Mouse (Mus musculus): ENCODE measurements around the gene Cacna1a. TPM values are rescaled to one million over a fixed set of nuclear protein-coding genes. Genes with fewer than 3 reads are reported as not detected.

The Cacna1a gene
- total RNA-seq, 2 experiments from 2014 or later: 3.9 to 9.6 TPM

DNA sequence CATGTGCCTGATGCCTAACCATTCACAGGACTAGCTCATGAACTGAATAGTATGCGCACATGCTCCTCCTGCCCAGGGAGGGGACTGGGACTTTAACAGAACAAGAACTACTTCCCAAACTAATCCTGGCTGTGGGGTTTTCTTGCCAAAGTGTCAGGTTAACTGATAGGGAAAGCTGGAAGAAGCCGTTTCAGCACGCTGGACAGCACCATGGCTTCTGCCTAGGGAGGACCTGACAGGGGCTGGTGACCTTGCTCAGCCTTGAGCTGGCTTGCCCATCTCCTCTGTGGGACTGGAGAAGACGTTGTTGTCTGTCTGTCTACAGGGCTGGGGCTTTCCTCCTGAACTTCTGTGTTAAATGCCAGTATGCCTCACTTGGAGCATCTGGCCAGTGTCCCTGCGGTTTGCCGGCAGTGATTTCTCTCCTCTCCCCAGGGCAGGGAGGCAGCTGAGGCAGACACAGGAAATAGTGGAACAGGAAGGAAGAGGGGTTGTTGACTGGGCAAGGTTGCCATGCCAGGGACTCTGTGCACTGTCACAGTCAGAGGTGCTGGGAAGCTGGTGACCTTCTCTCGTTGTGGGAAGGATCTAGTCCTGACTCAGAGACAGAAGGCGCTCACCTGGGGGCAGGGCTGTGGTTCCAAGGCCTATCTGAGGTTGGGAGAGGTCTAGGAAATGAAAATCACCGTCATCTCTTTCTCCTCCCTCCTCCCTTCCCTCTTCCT lies 83.2 kb downstream of the Cacna1a start:
- DNase-seq (ENCODE audit: low spot score in 2 of 2): peak; percentile 55

DNA sequence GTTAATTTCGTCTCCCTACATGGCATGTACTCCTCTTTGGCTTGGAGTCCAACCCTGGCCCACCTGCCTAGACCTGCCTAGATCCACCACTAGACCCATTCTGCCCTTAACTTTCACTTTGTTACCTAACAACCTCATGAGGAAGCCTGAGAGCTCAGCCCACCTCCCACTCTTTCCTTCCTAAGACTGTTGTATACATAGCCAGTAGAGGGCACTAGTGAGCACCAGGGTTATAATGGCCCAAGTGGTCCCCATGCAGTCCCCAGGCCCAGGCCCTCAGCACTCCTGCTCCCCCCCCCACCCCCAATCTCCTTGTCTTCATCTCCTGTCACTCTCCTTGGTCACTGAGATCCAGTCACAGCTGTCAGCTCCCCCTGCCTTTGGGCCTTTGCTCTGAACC lies 86.2 kb downstream of the Cacna1a start:
- DNase-seq (ENCODE audit: low spot score in 2 of 2): no peak

DNA sequence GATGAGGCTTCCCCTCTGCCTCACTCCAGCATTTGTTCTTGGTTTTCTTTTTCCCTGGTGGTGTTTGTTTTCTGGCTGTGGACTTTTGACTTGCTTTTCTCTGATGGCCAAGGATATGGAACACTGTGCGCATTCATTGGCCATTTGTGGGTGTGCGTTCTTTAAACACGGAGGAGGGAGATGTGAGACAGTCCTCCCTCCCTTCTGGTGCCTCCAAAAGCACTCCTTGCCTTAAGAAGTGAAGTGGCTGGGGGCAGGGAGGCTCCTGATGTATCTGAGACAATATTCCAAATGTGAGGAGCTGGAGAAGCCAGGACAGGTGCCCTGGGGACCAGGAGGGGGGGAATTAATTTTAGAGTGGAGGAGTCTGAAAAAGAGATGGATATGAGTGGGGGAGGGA lies 89.1 kb downstream of the Cacna1a start:
- no peak for DNase-seq (ENCODE audit: low spot score in 2 of 2)

DNA sequence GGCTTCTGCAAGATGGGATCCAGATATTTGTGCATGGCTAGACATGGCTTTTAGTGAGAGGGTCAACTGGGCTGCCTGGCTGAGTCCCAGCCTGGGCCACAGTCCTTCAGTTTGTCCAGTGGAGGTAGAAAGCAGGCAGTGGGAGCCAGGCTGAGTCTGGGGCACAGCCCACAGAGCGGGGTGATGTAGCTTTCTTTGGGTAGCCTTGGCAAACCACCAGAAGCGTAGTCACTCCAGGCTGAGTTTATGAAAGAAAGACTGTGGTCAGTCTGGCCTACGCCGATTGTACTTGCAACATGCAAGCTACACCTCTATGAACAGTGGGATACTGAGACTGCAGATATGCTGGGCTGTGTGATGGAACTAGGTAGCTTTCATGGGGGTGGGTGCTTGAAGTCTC lies 94.8 kb downstream of the Cacna1a start:
- no peak for DNase-seq (ENCODE audit: low spot score in 2 of 2)

DNA sequence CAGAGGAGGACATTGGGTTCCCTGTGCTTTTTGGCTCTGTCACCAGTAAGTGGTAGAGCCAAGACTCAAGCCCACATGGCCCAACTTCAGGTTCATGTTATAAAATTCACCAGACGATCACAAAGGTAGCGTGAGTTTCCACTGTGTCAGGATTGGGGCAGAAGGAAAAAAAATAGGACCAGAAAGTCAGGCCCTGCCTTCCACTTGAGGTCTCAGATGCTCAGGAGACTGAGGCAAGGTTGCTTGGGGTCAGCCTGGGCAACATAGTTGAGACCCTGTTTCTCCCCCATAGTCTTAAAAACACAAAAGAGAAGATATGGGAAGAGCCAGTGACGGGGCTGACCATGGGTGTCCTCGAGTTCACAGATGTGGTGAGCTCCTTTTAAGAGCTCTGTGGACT lies 97.1 kb downstream of the Cacna1a start:
- DNase-seq (ENCODE audit: low spot score in 2 of 2): no peak

DNA sequence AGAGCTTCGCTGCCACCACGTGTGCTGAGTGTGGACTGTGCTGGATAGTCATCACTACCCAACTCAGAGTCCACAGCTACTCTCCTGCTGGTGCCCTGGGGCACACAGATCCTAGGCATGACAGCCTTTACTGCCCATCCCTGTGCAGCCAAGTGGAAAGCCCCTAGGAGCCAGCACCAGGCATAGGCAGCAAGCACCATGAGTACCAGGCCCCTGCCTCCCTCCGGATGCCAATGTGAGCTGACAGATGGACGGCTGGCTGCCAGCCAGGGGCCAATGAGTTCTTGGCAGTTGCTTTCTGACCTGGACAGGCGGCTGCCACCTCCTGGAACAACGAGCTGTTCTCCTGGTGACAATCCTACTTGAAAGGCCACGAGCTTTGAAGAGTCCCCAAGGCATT lies 97.6 kb downstream of the Cacna1a start:
- no peak for DNase-seq (ENCODE audit: low spot score in 2 of 2)

DNA sequence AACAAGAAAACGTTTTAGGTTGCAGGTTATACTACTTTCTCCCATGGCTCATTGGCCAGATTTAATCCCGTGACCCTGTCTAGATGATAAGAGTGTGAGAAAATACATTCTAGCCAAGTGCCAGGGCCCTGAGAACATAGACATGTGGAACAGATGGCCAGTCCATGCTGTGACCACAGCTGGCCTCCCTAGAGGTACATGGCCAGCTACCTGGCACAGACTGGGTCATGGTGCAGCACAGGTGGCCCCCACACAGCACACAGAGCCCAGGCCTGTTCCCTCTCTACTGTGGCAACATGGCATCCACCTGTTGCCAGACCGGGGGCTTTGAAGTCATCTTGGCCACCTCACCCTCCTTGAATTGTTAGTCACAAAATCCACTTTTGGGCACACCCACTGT lies 101.0 kb downstream of the Cacna1a start:
- no peak for DNase-seq (ENCODE audit: low spot score in 2 of 2)

DNA sequence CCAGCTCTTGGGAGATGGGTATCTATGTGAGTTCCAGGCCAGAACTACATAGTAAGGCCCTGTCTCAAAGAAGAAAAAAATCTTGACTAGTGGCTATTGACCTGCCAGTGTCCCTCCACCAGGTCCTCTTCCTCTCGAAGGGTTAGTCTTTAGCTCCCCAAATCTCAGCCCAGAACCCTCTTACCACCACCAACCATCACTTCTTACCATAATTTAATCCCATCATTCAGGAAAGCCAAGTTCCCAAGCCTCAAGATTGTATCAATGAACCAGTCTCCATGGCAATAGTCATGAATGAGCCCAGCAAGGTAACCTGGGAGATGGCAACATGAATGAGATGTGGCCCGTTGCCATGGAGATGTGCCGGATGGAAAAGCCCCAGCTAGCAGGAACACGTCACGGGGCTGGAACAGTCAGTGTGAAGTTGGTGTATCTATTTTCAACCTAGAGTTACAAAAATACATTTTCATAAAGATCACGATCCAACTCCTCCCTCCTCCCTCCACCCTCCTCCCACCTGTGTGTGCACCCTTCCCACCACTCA lies 106.4 kb downstream of the Cacna1a start:
- no peak for DNase-seq (ENCODE audit: low spot score in 2 of 2)

DNA sequence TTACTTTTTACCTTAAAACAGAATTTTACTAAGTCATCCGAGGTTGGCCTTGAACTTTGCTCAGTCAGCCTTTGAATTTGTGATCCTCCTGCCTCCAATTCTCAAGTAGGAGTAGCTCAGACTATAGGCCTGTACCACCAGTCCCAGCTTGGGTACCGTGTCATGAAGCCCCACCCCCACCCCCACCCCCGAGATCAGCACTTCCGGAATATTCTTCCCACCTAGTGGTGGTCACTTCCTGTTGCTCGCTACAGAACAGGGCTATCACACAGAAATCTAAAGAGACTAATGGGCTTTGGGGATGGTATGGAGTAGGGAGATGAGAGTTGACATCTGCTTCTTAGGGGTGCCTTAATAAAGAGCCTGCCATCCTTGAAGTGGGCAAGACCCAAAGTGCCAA lies 112.9 kb downstream of the Cacna1a start:
- DNase-seq (ENCODE audit: low spot score in 2 of 2): peak in 1 of 2 experiments; percentile 4

DNA sequence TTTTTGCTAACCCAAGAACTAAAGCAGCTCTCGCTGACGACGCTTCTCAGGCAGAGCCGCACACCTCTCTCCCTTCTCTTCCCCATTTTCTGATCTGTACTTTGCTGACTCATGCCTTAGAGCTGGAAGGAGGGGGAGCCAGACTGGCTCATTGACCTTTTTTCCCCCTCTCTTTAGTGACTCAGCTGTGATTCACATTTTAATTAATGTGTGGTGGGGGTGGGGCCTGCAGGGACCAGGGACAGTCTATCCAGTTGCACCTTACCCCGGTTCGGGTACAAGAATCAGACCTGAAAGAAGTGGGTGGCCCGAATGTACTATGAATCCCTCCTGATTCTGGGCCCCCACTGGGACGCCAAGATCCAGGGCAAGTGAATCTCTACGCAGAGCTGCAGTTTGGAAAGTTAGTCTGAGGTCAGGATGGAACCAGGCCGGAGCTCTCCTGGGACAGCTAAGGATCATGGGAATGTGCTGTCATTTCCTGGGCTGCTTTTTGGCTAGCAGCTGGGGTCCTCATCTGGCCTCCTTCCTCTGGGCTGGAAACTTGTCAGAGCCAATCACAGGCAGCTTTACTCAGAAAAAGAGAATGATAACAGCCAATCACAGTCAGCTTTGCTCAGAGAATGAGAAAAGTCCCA lies 113.5 kb downstream of the Cacna1a start:
- DNase-seq (ENCODE audit: low spot score in 2 of 2): peak; percentile 37 to 57

DNA sequence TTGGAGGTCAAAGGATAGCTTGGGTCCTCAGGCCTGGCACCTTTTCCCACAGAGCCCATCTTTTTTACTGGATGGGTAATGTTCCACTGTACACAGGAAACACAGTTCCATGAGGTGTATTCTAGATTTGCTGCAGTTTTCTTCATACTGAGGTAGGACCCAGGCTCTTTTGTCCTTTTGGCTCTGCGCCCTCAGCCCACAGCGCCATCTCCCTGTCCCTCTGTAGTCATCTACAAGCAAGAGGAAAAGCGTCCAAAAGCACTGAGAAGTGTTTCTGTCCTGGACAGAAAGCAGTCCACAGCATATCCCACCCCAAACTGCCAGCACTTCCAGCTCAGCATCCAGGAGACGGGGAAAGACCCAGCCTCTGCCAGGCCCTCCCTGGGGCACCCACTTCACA lies 114.4 kb downstream of the Cacna1a start:
- DNase-seq (ENCODE audit: low spot score in 2 of 2): no peak

DNA sequence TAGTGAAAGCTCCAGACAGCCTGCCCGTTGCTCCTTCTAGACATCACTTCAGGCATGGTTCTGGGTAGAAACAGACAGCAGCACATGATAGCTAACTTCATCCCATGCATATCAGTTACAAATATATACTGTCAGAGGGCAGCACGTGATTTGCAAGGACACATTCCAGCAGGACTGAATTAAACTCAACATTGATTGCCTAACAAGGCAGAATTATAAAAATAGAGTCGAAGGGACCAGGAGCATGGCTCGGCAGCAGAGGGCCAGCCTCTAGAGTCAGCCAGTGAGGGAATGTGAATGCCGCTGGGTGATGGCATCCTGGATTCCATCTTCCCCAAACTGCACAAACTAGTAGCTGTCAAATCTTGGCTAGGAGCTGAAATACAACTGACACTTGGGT lies 119.0 kb downstream of the Cacna1a start:
- DNase-seq (ENCODE audit: low spot score in 2 of 2): no peak

DNA sequence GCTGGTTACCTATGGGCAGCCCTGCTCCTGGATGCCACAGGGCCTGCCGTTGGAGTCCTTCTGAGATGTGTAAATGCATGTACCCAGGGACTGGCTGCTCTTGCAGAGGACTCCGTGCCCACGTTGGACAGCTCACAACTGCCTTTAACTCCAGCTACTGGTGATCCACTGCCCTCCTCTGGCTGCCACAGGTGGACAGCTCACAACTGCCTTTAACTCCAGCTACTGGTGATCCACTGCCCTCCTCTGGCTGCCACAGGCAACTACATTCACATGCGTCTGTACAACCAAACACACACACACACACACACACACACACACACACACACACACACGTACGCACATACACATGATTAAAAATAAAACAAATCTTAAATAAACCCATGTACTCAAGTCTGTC lies 121.5 kb downstream of the Cacna1a start:
- DNase-seq (ENCODE audit: low spot score in 2 of 2): peak in 1 of 2 experiments; percentile 8

DNA sequence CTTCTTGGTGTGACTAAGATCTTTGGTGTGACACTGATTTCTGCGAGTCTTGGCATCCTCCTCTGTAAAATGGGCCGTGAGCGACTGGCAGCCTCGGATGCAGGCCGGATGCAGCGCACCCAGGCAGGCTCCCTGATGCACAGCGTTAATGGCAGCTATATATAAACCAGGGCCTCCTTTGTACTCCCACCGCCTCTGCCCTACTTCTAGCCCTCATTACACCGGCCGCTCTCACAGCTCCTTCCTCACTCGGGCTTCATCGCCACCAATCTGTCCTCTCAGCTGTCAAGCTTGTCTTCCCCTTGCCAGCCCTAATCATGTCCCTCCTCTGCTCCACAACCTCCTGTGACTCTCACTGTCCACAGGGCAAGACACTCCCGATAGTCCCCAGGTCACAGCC lies 123.4 kb downstream of the Cacna1a start:
- no peak for DNase-seq (ENCODE audit: low spot score in 2 of 2)

DNA sequence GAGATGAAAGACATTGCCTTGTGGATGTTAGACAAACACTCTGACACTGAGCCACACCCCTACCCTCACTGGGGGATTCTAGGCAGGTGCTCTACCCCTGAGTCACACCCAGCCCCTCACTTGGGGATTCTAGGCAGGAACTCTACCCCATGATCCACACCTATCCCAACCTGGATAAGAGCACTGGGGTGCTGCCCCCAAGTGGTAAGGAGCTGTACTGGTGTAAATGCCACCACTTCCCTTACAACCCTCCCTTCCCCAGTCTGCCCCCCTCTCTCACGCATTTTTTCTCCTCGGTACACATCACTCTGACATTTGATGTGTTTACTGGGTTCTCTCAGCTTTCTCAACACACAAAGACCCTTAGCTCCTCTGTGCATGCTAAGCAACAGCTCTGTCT lies 125.5 kb downstream of the Cacna1a start:
- peak; percentile 18 to 39 for DNase-seq (ENCODE audit: low spot score in 2 of 2)

DNA sequence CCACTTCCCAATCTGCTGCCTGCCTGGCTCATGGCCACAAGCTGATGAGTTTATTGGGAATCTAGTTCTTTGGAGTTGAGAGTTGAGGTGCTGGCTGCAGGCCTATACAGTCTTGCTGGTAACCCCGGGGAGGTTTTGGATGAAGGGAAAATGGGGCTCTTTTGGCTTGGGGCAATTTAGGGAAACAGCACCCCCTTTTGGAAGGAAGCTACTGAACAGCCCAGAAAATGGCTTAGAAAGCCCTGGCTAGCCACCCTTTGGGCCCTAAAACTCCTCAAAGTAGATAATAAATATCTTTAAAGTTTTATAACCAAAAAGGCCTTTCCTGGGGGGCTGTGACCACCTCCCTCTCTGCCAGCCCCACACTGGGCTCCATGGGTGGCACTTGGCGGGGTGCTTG lies 129.9 kb downstream of the Cacna1a start:
- no peak for DNase-seq (ENCODE audit: low spot score in 2 of 2)

DNA sequence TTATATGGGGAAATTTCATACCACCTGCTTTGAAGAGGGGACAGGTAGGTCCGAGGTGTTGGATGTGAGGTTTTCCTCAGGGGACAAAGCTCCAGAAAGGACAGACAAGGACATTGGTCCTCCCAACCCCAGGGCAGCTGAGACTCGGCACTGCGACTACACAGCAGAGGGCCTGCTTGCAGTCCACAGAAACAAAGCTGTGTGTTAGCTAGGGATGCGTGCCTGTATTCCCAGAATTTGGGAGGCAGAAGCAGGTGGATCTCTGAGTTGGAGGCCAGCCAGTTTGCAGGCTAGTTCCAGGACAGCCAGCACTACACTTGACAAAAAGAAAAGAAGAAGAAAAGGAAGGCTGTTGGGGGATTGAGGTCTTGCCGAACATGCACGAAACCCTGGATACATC lies 130.5 kb downstream of the Cacna1a start:
- no peak for DNase-seq (ENCODE audit: low spot score in 2 of 2)

DNA sequence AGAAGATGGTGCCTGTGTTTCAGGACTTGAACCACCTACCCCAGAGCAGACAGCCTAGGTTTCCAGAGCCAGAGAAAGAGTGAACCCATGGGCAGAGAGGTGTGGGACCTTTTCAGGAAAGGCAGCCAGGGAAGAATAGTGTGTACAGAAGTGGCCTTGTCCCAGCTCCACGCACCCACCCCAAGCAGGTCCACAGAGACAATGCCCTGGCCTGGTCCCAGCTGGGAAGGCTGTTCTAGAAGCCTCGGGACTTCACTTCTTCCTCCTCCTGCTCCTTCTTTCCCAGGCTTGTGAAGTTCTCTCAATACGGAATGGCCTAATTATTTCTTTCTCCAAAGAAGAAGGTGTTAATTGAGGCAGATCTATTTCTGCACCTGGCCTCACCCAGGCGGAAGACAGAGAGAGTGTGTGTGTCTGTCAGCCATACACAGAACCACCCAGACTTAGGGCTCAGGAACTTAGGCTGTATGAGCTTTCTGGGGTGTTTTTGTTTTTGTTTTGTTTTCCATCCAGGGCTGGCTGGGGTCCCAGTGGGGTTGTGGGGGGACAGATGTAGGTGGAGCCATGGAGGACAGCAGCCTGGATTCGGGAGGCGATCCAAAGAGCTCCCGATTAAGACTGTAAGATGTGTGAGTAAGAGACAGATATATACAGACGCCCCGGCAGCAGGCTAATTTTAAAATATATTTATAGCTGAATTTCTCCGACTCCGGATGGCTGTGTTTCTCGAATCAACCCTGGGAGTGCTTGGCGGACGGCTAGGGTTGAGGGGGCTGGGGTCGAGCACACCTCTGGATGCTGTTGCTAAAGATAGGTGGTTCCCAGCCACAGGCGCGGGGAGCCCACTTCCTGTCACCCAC lies 131.8 kb downstream of the Cacna1a start:
- DNase-seq (ENCODE audit: low spot score in 2 of 2): no peak

DNA sequence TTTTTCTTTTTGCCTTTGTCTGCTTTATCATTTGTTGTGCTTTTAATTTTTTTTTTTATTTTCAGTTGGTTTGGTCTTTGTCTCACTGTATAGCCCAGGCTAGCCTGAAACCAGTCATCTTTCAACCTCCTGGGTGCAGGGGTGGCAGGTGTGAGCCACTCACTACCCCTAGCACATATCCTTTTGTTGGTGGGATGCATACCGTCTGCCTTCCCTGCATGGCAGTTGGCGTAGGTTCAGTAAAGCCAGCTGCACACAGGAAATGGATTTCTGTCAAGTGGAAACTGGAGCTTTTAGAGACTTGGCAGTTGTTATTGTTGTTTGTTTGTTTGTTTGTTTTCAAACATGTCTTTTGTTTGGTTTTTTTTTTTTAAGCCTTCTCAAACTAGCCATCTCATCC lies 132.8 kb downstream of the Cacna1a start:
- DNase-seq (ENCODE audit: low spot score in 2 of 2): no peak

DNA sequence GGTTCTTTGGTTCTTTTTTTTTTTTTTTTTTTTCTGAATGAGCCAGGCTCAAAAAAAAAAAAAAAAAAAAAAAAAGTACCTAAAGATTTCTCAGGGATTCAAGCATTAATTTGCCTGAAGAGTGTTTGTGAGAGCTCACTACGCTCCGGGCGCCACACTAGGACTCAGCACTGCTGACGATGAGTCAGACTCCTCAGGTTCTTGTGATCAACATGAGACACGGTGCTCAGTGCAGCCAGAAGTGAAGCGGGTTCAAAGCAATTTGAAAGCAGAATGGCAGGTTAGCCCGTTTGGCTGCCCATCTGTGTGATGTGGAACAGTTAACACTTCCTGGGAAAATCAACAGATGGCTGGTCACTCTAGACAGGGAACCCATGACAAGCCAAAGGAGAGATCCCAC lies 139.8 kb downstream of the Cacna1a start:
- no peak for DNase-seq (ENCODE audit: low spot score in 2 of 2)

DNA sequence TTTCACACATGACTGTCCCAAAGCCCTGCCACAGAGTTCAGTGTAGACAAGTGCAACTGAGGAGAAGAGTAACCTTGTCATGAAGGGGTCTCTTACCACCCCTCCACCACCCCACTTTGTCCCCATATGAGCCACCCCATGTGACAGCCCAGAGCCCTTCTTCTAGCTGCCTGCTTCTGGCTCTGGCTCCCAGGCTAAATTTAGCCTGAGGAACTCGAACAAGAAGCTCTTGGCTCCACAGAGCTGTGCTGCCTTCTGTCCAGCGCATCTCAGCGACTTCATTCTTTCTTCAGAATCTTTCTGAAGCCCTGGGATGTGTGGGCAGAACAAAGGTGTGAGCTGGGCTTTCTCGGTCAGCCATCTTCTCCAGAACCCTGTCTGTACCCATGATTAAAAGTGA lies 141.3 kb downstream of the Cacna1a start:
- no peak for DNase-seq (ENCODE audit: low spot score in 2 of 2)

DNA sequence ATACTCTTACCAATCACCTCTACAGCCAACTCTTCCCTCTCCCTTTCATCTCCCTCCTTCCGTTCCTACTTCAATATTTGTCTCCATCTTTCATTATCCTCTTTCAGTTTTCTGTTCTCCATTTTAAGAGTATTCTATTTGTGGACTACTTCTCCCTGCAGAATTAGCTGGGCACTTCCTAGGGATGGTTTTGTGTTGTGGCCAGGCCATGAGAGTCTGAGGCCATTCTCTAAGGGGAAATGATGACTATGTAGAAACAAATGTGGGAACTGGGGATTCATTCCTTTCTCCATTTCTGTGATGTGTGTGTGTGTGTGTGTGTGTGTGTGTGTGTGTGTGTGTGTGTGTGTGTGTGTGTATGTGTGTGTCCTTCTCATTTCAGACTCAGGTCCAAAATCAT lies 144.5 kb downstream of the Cacna1a start:
- DNase-seq (ENCODE audit: low spot score in 2 of 2): no peak

Measured in adrenal gland, adult 18-20 months (tissue).